Comparison of ENCODE assay signal across 10 mouse cellular contexts in genomic region chrX:168415403-168415802, GRCm38 (mm10).
A peak's percentile ranks its signal among the peaks of the same experiment; 100 is the strongest.
DNase-seq lines count a peak whose midpoint lies in the region; ATAC-seq and TF ChIP-seq lines count a peak whose summit lies in the region.
"Had no signal": no experiment of that assay in that cellular context is flagged by ENCODE, and none has a peak within 500 bp of the region (broad histone marks: within the 10 kb centered on the region; RNA-seq: fewer than 3 reads in every experiment).

No protein-coding gene starts in this region.

- H3K9me3 ChIP-seq in intestine, postnatal 0 days (ENCODE audit: control insufficient read depth), result no peaks in the 10 kb centered on the region
- no peaks in the 10 kb centered on the region for H3K9me3 ChIP-seq in intestine, embryonic 16.5 days (ENCODE audit: control insufficient read depth, low read length)
- no peaks in the 10 kb centered on the region for H3K9me3 ChIP-seq in embryonic facial prominence, embryonic 14.5 days (ENCODE audit: control insufficient read depth, low read length)
- H3K9me3 ChIP-seq: embryonic facial prominence, embryonic 12.5 days had no signal

- no peak overlapping the region for H3K9ac ChIP-seq in intestine, postnatal 0 days (ENCODE audit: low read depth, low read length)
- no peak overlapping the region for H3K9ac ChIP-seq in intestine, embryonic 16.5 days (ENCODE audit: low read depth, low read length)
- H3K9ac ChIP-seq in embryonic facial prominence, embryonic 14.5 days (ENCODE audit: low read depth, low read length), result no peak overlapping the region
- H3K9ac ChIP-seq: embryonic facial prominence, embryonic 12.5 days had no signal

- WGBS in intestine, postnatal 0 days, result 35% methylated on average over 3 of the region's 3 CpGs
- WGBS in intestine, embryonic 16.5 days, result 28% methylated on average over 3 of the region's 3 CpGs
- WGBS in embryonic facial prominence, embryonic 14.5 days, result 24% methylated on average over 3 of the region's 3 CpGs

- H3K4me3 ChIP-seq in intestine, postnatal 0 days (ENCODE audit: low read depth, low read length), result no peak overlapping the region
- H3K4me3 ChIP-seq in intestine, embryonic 16.5 days (ENCODE audit: low read length), result no peak overlapping the region
- H3K4me3 ChIP-seq in embryonic facial prominence, embryonic 14.5 days (ENCODE audit: low read depth, low read length), result no peak overlapping the region
- H3K4me3 ChIP-seq: embryonic facial prominence, embryonic 12.5 days; myocyte had no signal

- no peak overlapping the region for H3K4me2 ChIP-seq in intestine, postnatal 0 days (replicated peaks; ENCODE audit: low read depth)
- H3K4me2 ChIP-seq in intestine, embryonic 16.5 days (ENCODE audit: low read depth, low read length), result no peak overlapping the region
- H3K4me2 ChIP-seq in embryonic facial prominence, embryonic 14.5 days (ENCODE audit: low read depth, low read length), result no peak overlapping the region
- H3K4me2 ChIP-seq: embryonic facial prominence, embryonic 12.5 days had no signal

- H3K36me3 ChIP-seq in intestine, postnatal 0 days (ENCODE audit: control insufficient read depth, insufficient read depth), result no peaks in the 10 kb centered on the region
- H3K36me3 ChIP-seq in intestine, embryonic 16.5 days (ENCODE audit: control insufficient read depth, insufficient read depth, low read length), result no peaks in the 10 kb centered on the region
- no peaks in the 10 kb centered on the region for H3K36me3 ChIP-seq in embryonic facial prominence, embryonic 14.5 days (ENCODE audit: control insufficient read depth, insufficient read depth, low read length)
- H3K36me3 ChIP-seq: embryonic facial prominence, embryonic 12.5 days had no signal

- peak; percentile 51 for DNase-seq in 3T3-L1 (ENCODE audit: low read depth, low spot score)
- DNase-seq in A20 (ENCODE audit: low read depth, low spot score), result peak; percentile 50
- peak; percentile 38 for DNase-seq in embryonic facial prominence, embryonic 14.5 days (ENCODE audit: low spot score)
- no peak for DNase-seq in spleen, postnatal 10 days (ENCODE audit: low spot score in 2 of 2)
- no peak for DNase-seq in urinary bladder, postnatal 25 days (ENCODE audit: low spot score)
- DNase-seq: thymus, postnatal 4 days had no signal

- no peak overlapping the region for H3K27ac ChIP-seq in intestine, postnatal 0 days (ENCODE audit: low read depth, low read length)
- H3K27ac ChIP-seq in intestine, embryonic 16.5 days (ENCODE audit: low read length), result no peak overlapping the region
- H3K27ac ChIP-seq in embryonic facial prominence, embryonic 14.5 days (replicated peaks; ENCODE audit: low read depth, low read length), result no peak overlapping the region
- H3K27ac ChIP-seq: embryonic facial prominence, embryonic 12.5 days had no signal

- peak; percentile 55 for TF ChIP-seq CTCF in intestine, postnatal 0 days (IDR thresholded peaks at IDR 0.05; ENCODE audit: low read depth)

- H3K4me1 ChIP-seq in intestine, postnatal 0 days (replicated peaks; ENCODE audit: control insufficient read depth, insufficient read depth, low read length), result no peaks in the 10 kb centered on the region
- H3K4me1 ChIP-seq in intestine, embryonic 16.5 days (ENCODE audit: control insufficient read depth, insufficient read depth, low read length), result no peaks in the 10 kb centered on the region
- no peaks in the 10 kb centered on the region for H3K4me1 ChIP-seq in embryonic facial prominence, embryonic 14.5 days (ENCODE audit: control insufficient read depth, insufficient read depth, low read length)
- H3K4me1 ChIP-seq: embryonic facial prominence, embryonic 12.5 days had no signal

- H3K27me3 ChIP-seq in intestine, postnatal 0 days (replicated peaks; ENCODE audit: control insufficient read depth, insufficient read depth, low read length), result no peaks in the 10 kb centered on the region
- no peaks in the 10 kb centered on the region for H3K27me3 ChIP-seq in intestine, embryonic 16.5 days (replicated peaks; ENCODE audit: control insufficient read depth, insufficient read depth, low read length)
- no peaks in the 10 kb centered on the region for H3K27me3 ChIP-seq in embryonic facial prominence, embryonic 14.5 days (replicated peaks; ENCODE audit: control insufficient read depth, insufficient read depth, low read length)
- H3K27me3 ChIP-seq: embryonic facial prominence, embryonic 12.5 days had no signal

- no peak for ATAC-seq in intestine, postnatal 0 days
- no peak for ATAC-seq in intestine, embryonic 16.5 days
- ATAC-seq in embryonic facial prominence, embryonic 14.5 days (ENCODE audit: low read depth), result no peak

Comparison
In these comparisons a context has a peak if more than half of its experiments do, and no peak if none do; other contexts are left out.
1. DNase-seq: peak in 3T3-L1 (single experiment), A20 (single experiment) and embryonic facial prominence, embryonic 14.5 days (single experiment); none in spleen, postnatal 10 days (0 of 2) and urinary bladder, postnatal 25 days (single experiment).